Mouse (Mus musculus) ZHBTc4 (cell line): ENCODE measurements around the gene Nat8l.

ENCODE experiments used
- DNase-seq: peaks from one replicate; pipeline ENCODE4 v3.0.0-alpha.2; 2011; ENCODE audit warnings: low read depth, low spot score

Nat8l gene

DNA sequence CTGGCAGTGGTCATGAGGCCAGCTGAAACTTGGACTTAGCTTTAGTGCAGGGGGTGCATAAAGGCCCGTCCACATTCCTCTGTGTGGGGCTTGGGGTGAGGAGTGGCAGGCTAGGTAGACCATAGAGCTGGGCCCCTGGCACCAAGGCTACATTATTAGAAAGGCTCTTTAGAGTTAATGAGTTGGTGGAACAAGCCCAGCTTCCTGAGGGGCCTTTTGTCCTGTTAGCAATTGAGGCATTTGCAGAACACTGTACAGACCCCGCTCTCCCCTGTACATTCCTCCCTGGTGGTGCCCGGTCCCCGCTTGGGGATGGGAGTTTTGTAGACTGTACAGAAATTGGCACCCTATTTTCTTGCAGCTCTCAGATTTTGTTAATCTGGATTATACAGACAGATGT, 6.9 kb downstream of the Nat8l start:
- no peak for DNase-seq

DNA sequence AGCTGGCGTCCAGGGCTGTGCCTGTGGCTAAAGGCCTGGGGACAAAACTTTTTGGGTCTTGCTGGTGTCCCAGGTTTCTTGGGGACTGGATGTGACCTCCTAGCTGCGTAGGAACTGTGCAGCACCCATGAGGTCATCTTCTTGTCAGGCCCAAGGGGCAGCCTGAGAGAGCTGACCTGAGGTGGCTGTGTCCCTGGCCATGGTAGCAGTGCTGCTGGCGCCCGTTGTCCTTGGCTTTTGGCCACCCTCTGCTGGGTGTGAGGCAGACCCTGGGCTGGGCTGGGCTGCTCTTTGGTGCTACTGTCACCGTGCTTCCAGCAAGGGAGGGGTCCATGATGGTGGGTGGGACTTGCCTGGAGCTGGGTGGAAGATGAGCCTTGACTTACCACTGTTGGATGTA, 8.8 kb downstream of the Nat8l start:
- DNase-seq, result no peak

DNA sequence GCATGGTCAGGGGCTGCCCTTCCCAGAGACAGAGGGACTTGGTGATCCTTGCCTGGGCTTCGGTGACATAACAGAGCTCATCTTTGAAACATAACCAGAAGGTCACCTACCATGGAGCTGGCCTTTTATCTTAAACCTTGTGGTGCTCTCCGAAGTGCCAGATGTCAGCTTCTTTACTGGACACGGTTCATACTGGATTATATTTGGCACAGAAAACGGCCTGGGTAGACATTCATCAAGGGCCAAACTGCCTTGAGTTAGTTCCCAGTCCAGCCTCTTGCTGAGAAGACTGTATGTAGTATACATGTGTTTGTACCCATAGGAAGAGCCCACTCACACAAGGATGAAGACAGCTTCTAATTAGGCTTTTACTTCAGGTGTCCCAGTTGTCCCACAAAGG, 11.0 kb downstream of the Nat8l start:
- DNase-seq, result no peak

DNA sequence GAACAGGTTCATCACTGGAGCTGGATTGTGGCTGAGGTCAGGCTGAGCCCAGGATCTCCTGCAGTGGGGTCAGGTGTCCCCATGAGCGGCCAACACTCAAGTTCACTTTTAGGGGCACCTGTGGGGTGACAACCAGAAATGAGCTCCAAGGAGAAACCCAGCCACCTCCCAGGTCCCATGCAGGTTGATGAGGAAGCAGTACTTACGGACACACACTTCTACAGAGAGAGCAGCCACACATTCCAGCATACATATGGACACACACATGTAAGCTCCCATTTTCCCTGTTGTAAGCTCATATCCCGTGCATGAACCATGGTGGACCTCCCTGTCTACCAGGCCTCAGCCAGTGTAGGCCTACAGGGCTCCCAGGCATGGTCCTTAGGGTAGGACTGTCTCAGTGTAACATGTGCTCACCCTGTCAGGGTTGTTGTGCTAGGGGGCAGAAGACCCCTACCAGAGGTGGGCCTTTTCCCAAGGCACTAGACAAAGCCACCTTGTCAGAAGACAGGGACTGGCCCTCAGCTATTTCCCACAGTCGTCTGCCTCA, 11.7 kb downstream of the Nat8l start:
- DNase-seq, result no peak

DNA sequence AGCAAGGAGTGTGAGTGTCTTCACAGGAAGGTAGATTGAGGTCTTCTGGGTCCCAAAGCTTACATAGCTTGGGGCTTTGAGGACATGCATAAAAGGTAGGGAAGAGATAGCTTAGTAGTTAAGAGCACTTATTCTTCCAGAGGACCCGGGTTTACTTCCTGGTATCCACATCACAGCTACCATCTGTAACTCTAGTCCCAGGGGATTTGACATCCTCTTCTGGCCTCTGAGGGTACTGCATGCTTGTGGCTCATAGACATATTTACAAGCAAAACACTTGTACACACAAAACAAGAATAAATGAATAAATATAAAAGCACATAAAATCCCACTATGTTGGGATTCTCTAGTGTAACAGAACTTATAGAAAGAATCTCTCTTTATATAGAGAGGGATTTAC, 18.9 kb downstream of the Nat8l start:
- DNase-seq, result peak; percentile 47

DNA sequence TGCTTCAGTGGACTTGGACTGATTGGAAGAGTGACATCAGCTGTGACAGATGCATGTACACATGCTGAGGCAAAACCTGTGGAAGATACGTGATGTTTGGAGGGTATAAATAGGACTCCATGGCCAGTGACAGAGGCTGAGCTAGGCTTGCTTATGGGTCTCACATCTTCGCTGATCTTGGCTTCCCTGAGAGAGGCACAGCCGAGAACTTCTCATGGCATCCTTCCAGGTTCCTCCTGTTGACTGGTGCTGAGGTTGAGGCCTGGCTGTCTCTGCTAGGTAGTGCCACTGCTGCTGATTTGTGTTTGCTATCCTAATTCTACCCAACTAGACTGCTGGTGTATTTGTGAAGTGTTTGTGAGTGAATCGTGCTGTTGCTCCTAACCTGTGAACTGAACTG, 23.2 kb downstream of the Nat8l start:
- DNase-seq, result no peak

DNA sequence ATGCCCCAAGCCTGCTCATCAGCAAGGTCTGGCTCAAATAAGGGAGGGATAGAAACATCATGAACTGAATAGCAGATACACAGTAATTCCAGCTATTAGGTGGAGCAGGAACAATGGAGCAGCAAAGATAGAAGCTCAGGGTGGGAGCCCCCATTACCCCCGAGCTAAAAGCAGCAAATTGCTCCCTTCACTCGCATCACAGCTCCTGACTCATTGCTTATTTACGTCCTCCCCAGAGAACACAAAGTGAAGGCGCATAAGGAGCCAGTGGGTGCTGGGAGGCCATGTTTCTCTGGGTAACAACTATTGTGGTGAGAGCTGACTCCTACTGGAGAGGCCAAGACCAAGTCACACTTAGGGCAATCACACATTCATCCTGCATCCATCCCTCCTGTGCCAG, 34.3 kb downstream of the Nat8l start:
- no peak for DNase-seq

DNA sequence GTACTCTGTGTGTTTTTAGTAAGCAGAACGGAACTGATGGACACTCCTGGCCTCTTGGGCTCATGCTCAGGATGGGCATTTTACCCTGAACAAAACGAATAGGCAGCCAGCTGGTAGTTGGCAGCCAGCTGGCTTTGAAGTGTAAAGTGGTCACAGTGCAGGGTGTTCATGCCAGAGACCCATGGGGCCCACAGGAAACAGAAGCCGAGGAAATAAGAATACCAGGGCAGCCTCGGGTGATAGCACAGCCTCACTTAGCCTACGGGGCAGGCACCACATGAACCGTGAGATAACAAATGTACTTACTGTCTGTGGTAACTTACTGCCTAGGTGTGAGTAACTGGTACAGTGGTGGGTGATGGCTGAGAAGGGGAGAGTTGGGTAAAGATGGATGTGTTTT, 35.2 kb downstream of the Nat8l start:
- no peak for DNase-seq

DNA sequence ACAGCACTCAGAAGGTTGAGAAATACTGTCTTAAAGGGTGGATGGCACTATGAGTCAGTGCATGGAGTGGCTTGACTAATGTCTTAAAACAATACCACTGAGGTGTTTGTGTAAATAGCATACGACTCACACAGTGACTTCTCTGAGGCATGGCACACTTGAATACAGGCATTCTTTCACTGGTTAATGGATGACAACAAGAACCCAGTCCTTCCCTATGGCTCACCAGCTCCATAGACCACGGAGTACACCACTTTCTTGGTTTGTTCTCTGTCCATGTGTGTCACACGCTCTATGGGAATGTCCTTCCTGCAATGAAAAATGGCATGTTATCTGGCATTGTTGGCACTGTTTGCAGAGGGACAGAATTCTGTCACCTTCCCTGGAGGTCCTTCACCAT, 36.7 kb downstream of the Nat8l start:
- no peak for DNase-seq
